Mouse (Mus musculus) stomach, postnatal 0 days (tissue): ENCODE data around the gene St13.

Experiments
- CTCF ChIP-seq: IDR thresholded peaks from 2 replicates; pipeline ENCODE4 v1.5.1; 2016; ENCODE audit warnings: antibody characterized with exemption, low read depth, mild to moderate bottlenecking, moderate library complexity
- EP300 ChIP-seq: optimal IDR thresholded peaks from 2 replicates; pipeline ENCODE3; 2016; ENCODE audit warnings: antibody characterized with exemption

DNA sequence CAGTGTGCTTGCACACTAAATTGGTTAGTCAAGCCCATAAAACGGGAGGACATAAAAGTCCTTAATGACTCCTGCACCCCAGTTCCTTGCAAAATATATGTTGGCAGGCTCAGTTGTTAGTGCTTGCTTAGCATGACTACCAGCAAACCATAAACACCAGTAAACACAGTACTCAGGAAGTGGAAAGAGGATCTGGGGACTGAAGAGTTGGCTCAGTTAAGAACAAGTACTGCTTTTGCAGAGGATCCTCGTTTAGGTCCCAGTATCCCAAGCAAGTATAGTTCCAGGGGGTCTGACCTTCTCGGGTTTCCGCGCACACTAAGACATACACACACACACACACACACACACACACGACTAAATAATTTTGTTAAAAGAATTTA, 38.9 kb downstream of the St13 start:
- no peak for TF ChIP-seq CTCF
- no peak for TF ChIP-seq EP300
